Mouse (Mus musculus): ENCODE results near the gene Slc36a1. TPM values are rescaled to one million over a fixed set of nuclear protein-coding genes. Genes with fewer than 3 reads are reported as not detected.

Slc36a1 gene
- total RNA-seq (2021): 10 to 100 TPM; 59.3 to 61.5 TPM

GRCm38 (mm10) chr11:55204159-55204596, at the start of gene Slc36a1:
TSS of gene Slc36a1 (plus strand) at chr11:55204350.
- DNase-seq (ENCODE audit: extremely low spot score in 1 of 2, low spot score in 1 of 2): peak; percentile 98 to 99

GRCm38 (mm10) chr11:55154398-55155069, 49.6 kb upstream of the Slc36a1 start:
- DNase-seq (ENCODE audit: extremely low spot score in 1 of 2, low spot score in 1 of 2): no peak

- no peak for DNase-seq (ENCODE audit: extremely low spot score in 1 of 2, low spot score in 1 of 2)
Measured at GRCm38 (mm10) chr11:55155070-55155421, 49.1 kb upstream of the Slc36a1 start.

- peak; percentile 67 to 91 for DNase-seq (ENCODE audit: extremely low spot score in 1 of 2, low spot score in 1 of 2)
Measured at GRCm38 (mm10) chr11:55158785-55159359, 45.3 kb upstream of the Slc36a1 start.

- peak; percentile 39 to 74 for DNase-seq (ENCODE audit: extremely low spot score in 1 of 2, low spot score in 1 of 2)
Measured at GRCm38 (mm10) chr11:55162670-55163069, 41.5 kb upstream of the Slc36a1 start.

GRCm38 (mm10) chr11:55164723-55165122, 39.4 kb upstream of the Slc36a1 start:
- DNase-seq (ENCODE audit: extremely low spot score in 1 of 2, low spot score in 1 of 2): peak in 1 of 2 experiments; percentile 54

- DNase-seq (ENCODE audit: extremely low spot score in 1 of 2, low spot score in 1 of 2): no peak
Measured at GRCm38 (mm10) chr11:55165748-55166147, 38.4 kb upstream of the Slc36a1 start.

GRCm38 (mm10) chr11:55168504-55168903, 35.6 kb upstream of the Slc36a1 start:
- DNase-seq (ENCODE audit: extremely low spot score in 1 of 2, low spot score in 1 of 2): no peak

- no peak for DNase-seq (ENCODE audit: extremely low spot score in 1 of 2, low spot score in 1 of 2)
Measured at GRCm38 (mm10) chr11:55168914-55169313, 35.2 kb upstream of the Slc36a1 start.

- DNase-seq (ENCODE audit: extremely low spot score in 1 of 2, low spot score in 1 of 2): no peak
Measured at GRCm38 (mm10) chr11:55170501-55170900, 33.6 kb upstream of the Slc36a1 start.

- DNase-seq (ENCODE audit: extremely low spot score in 1 of 2, low spot score in 1 of 2): no peak
Measured at GRCm38 (mm10) chr11:55178830-55179229, 25.3 kb upstream of the Slc36a1 start.

GRCm38 (mm10) chr11:55179856-55180255, 24.3 kb upstream of the Slc36a1 start:
- no peak for DNase-seq (ENCODE audit: extremely low spot score in 1 of 2, low spot score in 1 of 2)

GRCm38 (mm10) chr11:55183124-55183523, 21.0 kb upstream of the Slc36a1 start:
- DNase-seq (ENCODE audit: extremely low spot score in 1 of 2, low spot score in 1 of 2): no peak

- no peak for DNase-seq (ENCODE audit: extremely low spot score in 1 of 2, low spot score in 1 of 2)
Measured at GRCm38 (mm10) chr11:55184246-55184645, 19.9 kb upstream of the Slc36a1 start.

GRCm38 (mm10) chr11:55184733-55185291, 19.3 kb upstream of the Slc36a1 start, which contains the start of gene Slc36a2:
TSS of gene Slc36a2 (minus strand) at chr11:55185077.
- DNase-seq (ENCODE audit: extremely low spot score in 1 of 2, low spot score in 1 of 2): no peak

- no peak for DNase-seq (ENCODE audit: extremely low spot score in 1 of 2, low spot score in 1 of 2)
Measured at GRCm38 (mm10) chr11:55187292-55187691, 16.9 kb upstream of the Slc36a1 start.

- no peak for DNase-seq (ENCODE audit: extremely low spot score in 1 of 2, low spot score in 1 of 2)
Measured at GRCm38 (mm10) chr11:55187777-55188176, 16.4 kb upstream of the Slc36a1 start.

- no peak for DNase-seq (ENCODE audit: extremely low spot score in 1 of 2, low spot score in 1 of 2)
Measured at GRCm38 (mm10) chr11:55190216-55190615, 13.9 kb upstream of the Slc36a1 start.

- no peak for DNase-seq (ENCODE audit: extremely low spot score in 1 of 2, low spot score in 1 of 2)
Measured at GRCm38 (mm10) chr11:55197086-55197485, 7.1 kb upstream of the Slc36a1 start.

- no peak for DNase-seq (ENCODE audit: extremely low spot score in 1 of 2, low spot score in 1 of 2)
Measured at GRCm38 (mm10) chr11:55197740-55198510, 6.2 kb upstream of the Slc36a1 start.

GRCm38 (mm10) chr11:55204602-55205001, 452 bp downstream of the Slc36a1 start:
- DNase-seq (ENCODE audit: extremely low spot score in 1 of 2, low spot score in 1 of 2): peak; percentile 38 to 44

Data from layer of hippocampus, postnatal 25 days (tissue).